Mouse (Mus musculus): ENCODE measurements around the gene Dennd6a. TPM values are rescaled to one million over a fixed set of nuclear protein-coding genes. Genes with fewer than 3 reads are reported as not detected.
"Not testable (repeated sequence)": the region's sequence is repeated elsewhere in the genome, so short reads cannot be mapped to it uniquely, and the experiment has no call there.

Dennd6a gene
- total RNA-seq, 2 experiments from 2014 or later, result 19.7 to 21.6 TPM

DNA sequence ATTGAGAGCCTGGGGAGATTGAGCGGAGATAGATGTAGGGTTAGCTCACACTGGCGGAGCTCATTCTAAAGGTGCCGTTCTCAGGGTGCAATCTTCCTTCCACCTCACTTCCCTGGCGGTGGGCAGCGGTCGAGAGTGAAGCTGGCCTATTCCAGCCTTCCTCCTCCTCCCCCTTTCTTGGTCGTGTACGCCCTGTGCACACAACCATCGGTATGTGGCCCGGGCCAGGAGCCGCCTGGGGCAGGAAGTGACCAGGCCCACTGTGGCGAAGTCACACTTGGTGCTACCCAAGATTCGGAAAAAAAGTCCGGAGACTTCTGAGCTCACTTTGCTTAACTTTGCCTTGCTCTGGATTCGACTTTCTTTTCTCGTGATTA lies 65.0 kb downstream of the Dennd6a start:
- peak; percentile 38 for ATAC-seq (replicated peaks; ENCODE audit: poor library complexity, severe bottlenecking)

DNA sequence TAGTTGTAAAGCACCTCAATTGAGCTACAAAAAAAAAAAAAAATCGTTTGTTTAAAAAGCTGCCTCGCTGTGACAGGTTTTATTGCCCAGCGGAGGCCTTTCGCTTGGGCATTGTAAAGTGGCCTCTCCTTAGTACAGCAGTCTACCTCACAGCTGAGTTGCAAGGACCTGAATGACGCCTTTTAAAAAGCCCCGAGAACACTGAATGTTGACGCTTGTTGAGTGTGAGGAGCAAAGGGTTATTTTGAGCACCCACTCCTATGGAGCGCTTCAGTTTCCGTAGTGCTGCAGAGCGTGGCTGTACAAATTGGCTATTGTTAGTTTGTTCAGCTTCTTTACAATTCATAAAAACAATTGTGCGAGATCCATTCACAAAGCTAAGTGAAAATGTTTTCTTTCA lies 65.6 kb downstream of the Dennd6a start:
- no peak for ATAC-seq (replicated peaks; ENCODE audit: poor library complexity, severe bottlenecking)

DNA sequence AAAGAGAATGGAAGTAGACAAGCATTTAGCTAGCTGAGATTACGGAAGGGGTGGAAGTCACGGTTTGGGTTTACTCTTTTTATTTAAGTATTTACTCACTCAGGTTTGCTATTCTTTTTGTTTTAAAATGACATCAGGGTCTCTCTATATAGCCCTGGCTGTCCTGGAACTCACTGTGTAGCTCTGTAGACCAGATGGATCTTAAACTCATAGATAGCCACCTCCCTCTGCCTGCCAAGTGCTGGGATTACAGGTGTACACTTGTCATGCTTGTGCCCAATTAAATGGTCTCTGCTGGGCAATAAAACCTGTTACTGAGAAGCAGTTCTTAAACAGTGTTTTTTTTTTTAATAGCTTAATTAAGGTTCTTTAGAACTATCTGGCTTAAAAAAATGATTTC lies 66.3 kb downstream of the Dennd6a start:
- ATAC-seq (replicated peaks; ENCODE audit: poor library complexity, severe bottlenecking), result no peak

DNA sequence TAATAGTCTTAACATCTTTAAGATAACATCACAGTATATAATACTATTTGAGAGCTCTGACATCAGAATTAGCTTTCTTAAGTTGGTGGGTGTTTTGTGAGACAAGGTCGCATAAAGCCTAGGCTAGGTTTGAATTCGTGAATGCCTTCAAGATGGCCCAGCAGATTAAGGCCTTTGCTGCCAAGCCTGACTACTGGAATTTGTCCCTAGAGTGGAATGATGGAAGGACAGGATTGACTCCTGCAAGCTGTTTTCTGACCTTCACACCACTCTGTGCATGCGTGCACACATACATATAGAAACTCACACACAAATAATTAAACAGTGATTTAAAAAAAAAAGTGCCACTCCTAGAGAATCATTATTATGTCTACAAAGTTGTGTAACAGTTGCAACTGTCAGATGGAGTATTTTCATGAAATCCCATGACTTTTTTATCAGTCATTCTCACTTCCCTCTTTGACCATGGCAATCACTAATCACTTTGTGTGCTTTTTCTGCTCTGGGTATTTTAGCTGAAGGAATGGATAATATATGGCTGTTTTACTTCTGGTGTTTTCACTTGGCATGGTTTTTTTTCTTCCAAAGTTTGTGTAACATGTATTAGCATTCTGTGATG lies 69.5 kb downstream of the Dennd6a start:
- ATAC-seq (replicated peaks; ENCODE audit: poor library complexity, severe bottlenecking), result peak; percentile 54

DNA sequence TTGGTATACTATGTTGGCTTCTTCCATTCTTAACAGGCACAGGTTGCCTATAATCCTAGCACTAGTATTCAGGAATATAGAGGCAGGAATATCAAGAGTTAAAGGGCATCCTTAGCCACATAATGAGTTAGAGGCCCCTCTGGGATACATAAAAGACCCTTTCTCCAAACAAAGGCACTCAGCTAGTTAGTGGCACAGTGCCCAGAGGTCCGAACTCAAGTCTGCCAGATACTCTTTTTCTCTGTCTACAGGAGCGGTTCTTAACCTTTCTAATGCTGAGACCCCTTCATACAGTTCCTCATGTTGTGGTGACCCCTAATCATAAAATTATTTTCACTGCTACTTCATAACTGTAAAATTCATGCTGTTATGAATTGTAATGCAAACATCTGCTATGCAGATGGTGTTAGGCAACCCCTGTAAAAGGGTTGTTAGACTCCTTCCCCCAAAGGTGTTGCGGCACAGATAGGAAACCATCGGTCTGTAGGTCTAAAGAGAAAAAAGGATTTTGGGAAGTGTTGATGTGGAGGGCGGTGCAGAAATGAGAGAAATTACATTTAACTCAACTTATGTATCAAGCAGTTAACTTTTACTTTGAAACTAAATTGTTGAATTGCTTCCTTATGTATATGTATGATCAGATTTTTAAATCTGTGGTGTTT lies 72.5 kb downstream of the Dennd6a start:
- ATAC-seq (replicated peaks; ENCODE audit: poor library complexity, severe bottlenecking), result peak; percentile 64

DNA sequence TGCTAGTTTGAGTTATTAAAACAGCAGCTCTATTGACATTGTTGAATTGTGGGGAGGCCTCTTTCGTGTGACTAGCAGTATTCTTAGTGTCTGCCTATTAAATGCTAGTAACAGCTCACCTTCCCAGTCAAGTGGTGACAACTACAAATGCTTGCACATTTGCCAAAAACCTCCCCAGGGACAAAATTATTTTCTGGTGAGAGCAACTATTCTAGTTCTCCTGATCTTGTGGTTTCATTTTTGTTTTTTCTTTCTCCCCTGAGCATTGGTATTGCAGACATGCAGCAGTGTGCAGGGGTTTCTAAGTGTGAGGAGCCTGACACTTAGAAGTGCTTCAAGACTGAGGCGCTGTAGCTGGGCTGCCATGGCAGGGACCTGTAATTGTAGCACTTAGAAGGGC lies 74.2 kb downstream of the Dennd6a start:
- no peak for ATAC-seq (replicated peaks; ENCODE audit: poor library complexity, severe bottlenecking)

DNA sequence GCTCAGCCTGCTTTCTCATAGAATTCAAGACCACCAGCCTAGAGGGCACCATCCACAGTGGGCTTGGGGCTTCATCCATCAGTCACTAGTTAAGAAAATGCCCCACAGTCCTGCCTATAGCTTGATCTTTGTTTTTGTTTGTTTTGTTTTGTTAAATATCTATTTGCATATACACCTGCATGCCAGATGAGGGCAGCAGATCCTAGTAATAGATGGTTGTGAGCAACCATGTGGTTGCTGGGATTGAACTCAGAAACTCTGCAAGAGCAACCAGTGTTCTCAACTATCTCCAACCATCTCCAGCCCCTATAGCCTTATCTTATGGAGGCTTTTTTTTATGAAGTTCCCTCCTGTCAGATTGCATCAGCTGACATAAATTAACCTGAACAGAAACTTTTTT lies 78.2 kb downstream of the Dennd6a start:
- ATAC-seq (replicated peaks; ENCODE audit: poor library complexity, severe bottlenecking), result peak; percentile 40

DNA sequence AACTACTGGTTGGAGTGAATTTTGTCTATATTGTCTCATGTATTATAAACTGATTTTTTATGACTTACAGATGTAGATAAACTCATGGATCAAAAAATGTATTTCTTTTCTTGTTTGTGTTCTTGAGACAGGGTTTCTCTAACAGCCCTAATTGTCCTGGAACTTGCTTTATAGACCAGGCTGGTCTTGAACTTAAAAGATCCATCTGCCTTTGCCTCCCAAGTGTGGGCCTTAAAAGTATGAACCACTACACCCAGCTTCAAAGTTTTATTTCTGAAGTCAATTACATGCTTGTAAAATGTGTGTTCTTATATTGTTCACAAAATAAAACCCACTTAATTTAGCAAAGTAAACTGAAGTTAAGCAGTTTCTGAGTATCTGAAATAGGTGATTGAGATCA lies 84.5 kb downstream of the Dennd6a start:
- no peak for ATAC-seq (replicated peaks; ENCODE audit: poor library complexity, severe bottlenecking)

DNA sequence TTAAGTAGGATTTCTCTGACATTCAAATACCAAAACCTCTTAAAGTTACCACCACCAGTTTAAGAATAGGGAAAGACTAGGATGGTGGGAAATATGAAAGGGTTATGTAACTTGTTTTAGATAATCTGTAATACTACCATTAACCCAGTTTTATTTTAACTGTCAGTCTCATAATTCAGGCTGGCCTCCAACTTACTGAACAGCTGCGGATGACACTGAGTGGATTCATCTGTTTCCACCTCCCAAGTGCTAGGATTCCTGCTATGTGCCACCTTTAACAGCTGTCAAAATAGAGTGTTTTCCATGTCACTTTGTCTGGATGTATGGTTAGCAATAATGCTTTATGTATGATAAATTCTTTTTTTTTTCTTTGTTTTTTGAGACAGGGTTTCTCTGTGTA lies 86.6 kb downstream of the Dennd6a start:
- no peak for ATAC-seq (replicated peaks; ENCODE audit: poor library complexity, severe bottlenecking)

DNA sequence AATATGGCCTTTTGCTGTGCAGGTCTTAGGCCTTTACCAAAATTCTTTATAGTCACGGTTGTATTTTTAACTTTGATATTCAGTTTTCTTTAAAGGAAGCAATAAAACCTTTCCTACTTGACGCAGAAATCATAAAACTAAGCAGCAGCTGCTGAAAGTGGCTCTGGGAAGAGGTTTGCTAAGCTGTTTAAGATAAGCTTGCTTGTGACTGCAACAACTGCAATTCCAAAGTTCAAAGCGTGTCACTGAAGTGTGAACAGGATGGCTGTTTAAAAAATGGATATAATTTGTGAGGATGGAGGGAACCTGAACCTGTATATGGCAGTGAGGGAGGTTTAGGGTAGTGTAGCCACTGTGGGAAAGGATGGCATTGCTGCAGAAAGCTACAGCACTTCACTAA lies 88.4 kb downstream of the Dennd6a start:
- 0 out of 2 replicates have a peak, but pooled peaks have one; percentile 19 for ATAC-seq (replicated peaks; ENCODE audit: poor library complexity, severe bottlenecking)

DNA sequence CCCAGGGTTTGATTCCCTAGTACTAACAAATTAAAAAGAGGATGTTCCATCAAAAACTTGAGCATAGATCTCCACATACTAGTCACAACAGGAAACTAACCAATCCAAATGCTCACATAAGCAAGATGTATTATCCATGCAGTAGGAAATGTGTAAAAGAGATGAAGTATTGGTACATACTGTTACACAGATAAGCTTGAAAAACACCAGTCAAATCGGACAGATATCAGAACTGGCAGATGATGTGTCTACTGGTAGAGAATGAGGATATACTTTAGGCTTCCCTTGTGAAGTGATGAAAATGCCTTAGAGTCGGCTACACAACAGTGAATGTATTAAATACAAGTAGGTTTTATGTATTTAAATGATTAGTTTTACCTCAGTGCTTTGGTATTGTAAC lies 88.8 kb downstream of the Dennd6a start:
- no peak for ATAC-seq (replicated peaks; ENCODE audit: poor library complexity, severe bottlenecking)

DNA sequence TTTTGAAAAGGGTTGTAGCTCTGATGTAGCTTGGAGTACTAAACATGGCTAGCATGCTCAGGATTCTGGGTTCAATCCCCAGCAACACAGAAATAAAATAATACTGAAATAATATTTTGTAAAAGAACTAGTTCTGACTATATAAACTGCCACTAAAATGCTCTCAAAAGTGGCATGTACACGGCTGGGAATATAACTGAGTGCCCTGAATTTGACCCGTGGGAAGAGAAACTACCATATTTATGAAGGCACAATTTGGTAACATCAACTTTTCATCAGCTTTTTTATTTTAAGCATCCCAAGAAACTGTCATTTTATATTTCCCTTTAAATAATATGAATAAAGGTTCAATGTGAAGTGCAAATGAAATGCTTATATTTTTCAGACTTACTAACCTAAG lies 90.2 kb downstream of the Dennd6a start:
- no peak for ATAC-seq (replicated peaks; ENCODE audit: poor library complexity, severe bottlenecking)

DNA sequence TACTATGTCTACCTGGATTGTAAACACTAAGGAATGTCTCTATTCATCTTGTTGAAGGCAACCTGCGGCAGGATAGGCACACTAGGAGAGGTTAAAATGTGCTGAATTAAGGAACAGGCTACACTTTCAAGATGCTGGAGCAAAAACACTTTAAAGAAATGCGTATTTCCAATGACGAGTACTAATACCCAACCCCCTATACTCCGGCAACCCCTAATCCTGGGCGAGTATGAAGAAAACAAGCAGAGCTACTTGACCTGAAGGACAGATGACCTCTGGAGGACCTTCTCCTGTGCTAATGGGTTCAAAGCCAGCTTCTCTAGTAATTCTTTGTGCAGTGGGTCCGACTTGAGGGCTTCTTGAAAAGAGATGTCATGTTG lies 94.3 kb downstream of the Dennd6a start:
- no peak for ATAC-seq (replicated peaks; ENCODE audit: poor library complexity, severe bottlenecking)

DNA sequence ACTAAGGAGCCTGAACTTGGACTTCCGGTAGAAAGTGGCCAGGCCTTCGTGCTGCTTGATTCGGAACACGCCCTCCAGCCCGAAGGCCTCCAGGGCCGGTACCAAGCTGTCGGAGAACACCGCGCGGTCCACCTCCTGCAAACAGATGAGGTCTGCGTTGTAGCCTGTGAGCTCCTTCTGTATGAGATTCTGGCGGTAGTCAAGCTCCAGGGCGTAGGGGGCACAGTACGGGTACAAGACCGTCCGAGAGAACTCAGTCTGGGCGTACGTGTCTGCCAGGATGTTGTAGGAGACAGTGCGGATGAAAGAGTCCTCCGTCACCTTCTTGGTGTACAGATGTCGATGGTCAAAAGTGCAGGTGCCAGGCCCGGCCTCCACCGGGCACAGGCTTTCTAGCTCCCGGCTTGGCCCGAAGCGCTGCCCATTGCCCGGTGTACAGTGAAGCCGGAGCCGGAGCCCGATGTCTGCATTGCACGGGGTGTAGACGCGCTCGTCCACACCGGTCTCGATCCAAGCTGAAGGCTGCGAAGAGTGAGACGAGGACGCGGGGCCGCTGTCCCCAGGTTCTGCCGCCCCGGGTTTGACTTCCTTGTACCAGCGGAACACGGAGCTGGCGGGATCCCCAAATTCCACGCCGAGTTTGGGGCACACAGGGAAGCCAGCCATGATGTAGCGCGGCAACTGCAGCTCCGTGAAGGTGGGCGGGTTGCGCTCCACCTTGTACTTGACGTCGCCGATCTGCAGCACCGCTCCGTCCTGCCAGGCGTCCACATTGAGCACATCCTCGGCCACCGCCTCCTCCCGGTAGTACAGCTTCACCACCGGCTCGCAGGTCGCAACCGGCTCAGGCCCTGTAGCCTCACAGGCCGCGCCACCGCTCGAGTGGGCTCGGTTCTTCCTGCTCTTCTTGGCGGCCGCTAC lies 95.0 kb downstream of the Dennd6a start:
- ATAC-seq (replicated peaks; ENCODE audit: poor library complexity, severe bottlenecking), result peak; percentile 41

DNA sequence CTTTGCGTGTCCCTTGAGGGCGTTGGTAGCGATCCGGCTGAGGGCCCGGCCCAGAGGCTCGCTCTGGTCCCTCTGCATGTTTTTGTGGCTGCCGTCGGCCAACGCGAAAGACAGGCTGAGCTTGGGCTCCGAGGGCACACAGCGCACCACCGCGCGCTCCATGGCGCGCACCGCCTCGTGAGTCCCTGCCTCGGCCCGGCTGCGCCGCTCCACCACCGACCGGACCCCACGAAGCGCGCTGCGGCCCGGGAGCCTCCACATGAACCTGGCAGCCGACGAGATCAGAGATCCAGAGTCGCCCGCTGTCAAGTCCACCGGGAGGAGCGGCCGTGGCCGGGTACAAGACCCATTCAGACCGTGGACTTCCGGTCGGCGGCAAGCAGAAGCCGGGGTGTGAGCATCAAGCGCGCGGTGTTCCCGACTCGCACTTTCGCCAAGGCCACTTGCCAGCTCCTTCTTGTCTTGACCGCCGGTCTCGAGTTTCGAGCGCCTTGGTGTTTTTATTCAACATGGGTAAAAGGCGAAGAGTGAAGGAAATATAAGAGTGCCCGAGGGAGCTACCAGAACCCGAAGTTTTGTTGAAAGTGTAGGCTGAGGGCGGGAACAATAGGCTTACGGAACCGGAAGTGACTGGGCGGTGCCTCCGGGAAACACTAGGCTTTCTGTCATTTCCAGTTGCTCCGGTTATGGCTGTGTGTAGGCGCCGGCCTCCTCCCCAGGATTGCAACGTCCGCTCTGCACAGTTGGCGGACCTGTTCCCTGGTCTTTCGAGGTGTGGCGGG lies 95.8 kb downstream of the Dennd6a start, which contains the start of gene Pde12:
Gene Pde12, minus strand, starts transcription at position 592 of the 782 bp plus-strand sequence.
- ATAC-seq (replicated peaks; ENCODE audit: poor library complexity, severe bottlenecking), result peak; percentile 79

DNA sequence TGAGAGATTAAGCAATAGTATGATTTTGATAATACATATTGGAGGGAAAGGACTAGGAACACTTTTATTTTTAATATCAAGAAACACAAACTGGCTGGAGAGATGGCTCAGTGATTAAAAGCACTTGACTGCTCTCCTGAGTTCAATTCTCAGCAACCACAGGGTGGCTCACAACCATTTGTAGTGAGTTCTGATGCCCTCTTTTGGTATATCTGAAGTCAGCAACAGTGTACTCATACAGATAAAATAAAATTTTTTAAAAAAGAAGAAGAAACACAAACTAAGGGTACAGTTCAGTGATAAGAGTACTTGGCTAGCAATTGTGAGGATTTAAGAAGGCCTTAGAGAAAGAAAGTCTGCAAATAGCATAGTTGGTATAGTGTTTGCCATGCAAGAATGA lies 97.3 kb downstream of the Dennd6a start:
- ATAC-seq (replicated peaks; ENCODE audit: poor library complexity, severe bottlenecking), result no peak

DNA sequence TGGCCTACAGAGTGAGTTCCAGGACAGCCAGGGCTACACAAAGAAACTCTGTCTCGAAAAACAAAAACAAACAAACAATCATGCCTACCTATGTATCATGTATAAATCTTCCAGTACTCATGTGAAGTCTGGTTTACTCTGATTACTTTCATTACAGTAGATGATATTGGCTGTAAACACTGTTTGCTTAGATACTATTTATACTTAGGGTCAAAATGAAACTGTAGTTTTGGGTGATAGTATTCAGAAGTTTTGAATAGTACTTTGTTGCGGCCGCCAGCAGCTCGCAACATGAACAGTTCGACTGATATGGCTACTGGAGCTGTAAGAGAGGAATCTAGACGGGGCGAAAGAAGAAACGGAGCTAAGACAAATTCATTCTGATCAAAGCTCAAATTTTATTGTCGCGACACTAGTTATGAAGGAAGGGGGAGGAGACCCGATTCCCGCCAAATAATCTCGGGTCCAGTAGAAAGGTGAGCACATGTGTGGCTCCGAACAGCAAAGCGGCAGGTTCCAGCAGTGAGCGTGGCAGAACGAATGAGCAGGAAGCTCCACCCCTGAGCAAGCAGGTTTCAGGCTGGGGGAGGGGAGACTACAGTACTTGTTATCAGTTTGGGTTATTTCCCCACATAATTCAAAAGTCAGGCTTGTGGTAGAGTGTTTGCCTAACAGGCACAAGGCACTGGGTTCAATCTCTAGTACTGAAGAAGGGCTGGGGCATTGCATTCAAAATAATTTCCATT lies 98.4 kb downstream of the Dennd6a start:
- ATAC-seq (replicated peaks; ENCODE audit: poor library complexity, severe bottlenecking), result not testable (repeated sequence)

DNA sequence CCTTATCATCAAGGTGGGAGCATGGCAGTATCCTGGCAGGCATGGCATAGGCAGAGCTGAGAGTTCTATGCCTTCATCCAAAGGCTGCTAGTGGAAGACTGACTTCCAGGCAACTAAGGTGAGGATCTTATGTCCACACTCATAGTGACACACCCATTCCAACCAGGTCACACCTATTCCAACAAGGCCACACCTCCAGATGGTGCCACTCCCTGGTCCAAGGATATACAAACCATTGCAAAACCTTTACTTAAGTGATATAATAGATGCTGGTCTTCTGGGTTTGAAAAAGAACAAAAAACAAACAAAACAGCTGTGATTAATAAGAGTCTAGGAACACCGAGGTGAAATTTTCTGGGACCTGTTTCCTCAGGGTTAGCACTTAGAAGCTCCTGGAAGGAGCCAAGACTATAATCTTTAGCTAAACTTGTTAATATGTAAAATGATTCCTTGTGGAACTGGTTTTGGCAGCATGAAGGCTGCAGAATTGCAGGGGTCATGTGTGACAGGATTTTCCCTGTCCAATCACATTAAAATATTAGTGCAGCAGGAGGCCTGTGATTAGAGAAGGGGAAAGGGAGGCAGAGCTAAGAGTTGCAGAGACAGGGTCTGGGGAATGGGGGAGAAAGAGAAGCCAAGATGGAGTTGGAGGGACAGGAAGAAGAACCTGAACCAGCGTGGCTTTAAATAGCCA lies 101.0 kb downstream of the Dennd6a start:
- ATAC-seq (replicated peaks; ENCODE audit: poor library complexity, severe bottlenecking), result not testable (repeated sequence)

DNA sequence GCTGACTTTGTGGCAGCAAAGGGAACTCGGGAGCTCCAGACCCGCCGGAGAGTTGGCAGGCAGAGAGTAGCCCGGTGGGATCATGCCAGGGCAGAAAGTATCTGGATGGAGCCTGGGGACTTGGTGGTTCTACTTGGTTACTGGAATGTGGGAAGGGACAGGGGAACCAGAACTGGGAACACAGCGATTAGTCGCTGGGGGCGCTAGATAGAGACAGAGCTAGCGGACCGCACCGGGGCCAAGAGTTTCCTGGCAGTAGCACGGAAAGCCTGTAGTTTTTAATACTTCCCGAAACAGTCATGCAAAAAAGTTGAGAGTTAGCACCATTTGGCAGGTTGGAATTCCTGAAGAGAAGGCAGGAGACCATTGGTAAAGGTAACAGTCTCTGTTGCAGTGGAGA lies 101.7 kb downstream of the Dennd6a start:
- ATAC-seq (replicated peaks; ENCODE audit: poor library complexity, severe bottlenecking), result peak; percentile 60
